Mouse (Mus musculus) testis, adult 2 months (tissue): Measurements from ENCODE around the gene Clec4g.

Experiments used
- CTCF ChIP-seq: fragments of 200-500 bp; IDR thresholded peaks from 2 replicates; pipeline ENCODE4 v1.5.1; 2012; ENCODE audit warnings: low read depth, mild to moderate bottlenecking, inconsistent platforms, low read length, moderate library complexity; ENCODE audit not compliant: control insufficient read depth, insufficient read depth, insufficient replicate concordance
- POLR2A ChIP-seq: fragments of 200-500 bp; IDR thresholded peaks from 2 replicates; pipeline ENCODE4 v1.6.1; 2012; ENCODE audit warnings: low read depth, mild to moderate bottlenecking, inconsistent platforms, low read length, moderate library complexity; ENCODE audit not compliant: control insufficient read depth

GRCm38 (mm10) chr8:3690774-3691173 is 29.7 kb downstream of the Clec4g start:
- TF ChIP-seq CTCF (no peak), POLR2A (no peak)
